Mouse (Mus musculus): Measurements from ENCODE around the gene Hs3st3a1. TPM values are rescaled to one million over a fixed set of nuclear protein-coding genes. Genes with fewer than 3 reads are reported as not detected.

Gene Hs3st3a1
- polyA plus RNA-seq, 1 experiment from 2014 or later, result 3.0 TPM

DNA sequence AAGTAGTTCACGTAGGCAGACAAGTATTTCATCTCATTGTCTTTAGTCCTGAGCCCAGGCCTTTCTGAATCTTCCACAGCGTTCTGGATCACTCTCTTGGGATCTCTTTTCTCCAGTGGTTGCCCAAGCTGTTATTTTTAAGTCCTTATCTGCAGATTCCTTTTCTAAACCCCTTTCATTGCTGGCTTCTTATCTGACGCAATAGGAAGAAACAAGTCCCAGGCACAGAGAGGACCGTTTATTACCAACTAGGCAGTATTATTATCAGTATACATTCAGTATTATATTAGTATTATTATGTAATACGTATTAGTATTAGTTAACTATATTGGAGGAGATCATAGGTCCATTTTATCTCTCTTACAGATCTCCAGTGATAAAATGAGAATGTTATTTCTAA, 78.3 kb downstream of the Hs3st3a1 start:
- Histone ChIP-seq H3K9me3 (replicated peaks; ENCODE audit: control insufficient read depth, low read length) (no peaks in the 10 kb centered on the region), H3K4me3 (ENCODE audit: low read depth, low read length) (no peak overlapping the region), H3K9ac (replicated peaks; ENCODE audit: low read length) (no peak overlapping the region), H3K4me2 (ENCODE audit: low read depth, low read length) (no peak overlapping the region), H3K36me3 (replicated peaks; ENCODE audit: control insufficient read depth, insufficient read depth, low read depth, low read length) (no peaks in the 10 kb centered on the region), H3K27me3 (ENCODE audit: control insufficient read depth, insufficient read depth, low read length) (no peaks in the 10 kb centered on the region), H3K4me1 (ENCODE audit: control insufficient read depth, insufficient read depth, low read length) (no peaks in the 10 kb centered on the region), H3K27ac (replicated peaks; ENCODE audit: low read depth, low read length) (no peak overlapping the region)
- WGBS, result 89% methylated on average over 5 of the region's 5 CpGs
- no peak for DNase-seq (ENCODE audit: low spot score)
- no peak for ATAC-seq (replicated peaks; ENCODE audit: insufficient number of reproducible peaks, low FRiP score, low TSS enrichment, low read depth)

DNA sequence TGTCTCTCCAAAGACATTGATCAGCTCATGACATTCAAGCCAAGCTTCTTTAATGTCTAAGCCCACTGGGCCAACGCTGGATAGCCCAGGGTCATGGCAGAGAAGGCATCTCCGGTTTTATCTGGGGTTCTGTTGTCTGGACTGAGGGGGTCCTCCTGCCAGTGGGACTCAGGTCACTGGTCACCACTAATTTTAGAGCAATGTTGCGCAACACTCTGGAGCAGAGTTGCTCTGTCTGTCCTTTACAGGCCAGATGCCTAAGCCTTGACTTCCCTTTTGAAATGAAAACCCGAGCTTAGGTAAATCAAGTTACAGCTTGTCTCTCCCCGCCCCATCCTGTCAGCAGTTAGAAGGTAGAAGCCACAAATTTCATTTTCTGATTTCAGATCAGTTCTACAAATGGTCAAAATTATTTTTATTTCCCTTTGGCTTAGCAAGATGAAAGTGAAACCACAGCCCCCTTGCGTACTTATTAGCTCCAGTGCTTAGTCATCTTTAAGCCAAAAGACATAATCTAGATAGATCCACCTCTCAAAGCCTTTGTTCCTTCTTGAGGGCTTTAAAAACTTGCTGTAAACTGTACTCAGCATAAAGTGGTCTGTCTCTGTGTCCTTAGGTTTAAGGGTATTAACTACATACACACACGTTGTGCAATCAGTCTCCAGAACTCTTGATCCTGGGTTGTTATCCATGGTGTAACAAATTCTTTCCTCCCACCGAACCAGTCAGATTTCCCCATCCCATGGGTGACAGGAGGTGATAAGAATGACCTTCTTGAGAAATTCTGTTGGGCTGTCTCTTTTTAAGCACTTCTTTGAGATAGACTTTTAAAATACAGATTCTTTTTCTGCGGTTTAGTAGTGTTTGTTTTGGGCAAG, 81.8 kb downstream of the Hs3st3a1 start:
- no peaks in the 10 kb centered on the region for H3K9me3 ChIP-seq (replicated peaks; ENCODE audit: control insufficient read depth, low read length)
- no peaks in the 10 kb centered on the region for H3K4me1 ChIP-seq (ENCODE audit: control insufficient read depth, insufficient read depth, low read length)
- H3K27me3 ChIP-seq (ENCODE audit: control insufficient read depth, insufficient read depth, low read length), result peaks cover 6% of the 10 kb centered on the region; the same call in 1 of the 2 replicates

DNA sequence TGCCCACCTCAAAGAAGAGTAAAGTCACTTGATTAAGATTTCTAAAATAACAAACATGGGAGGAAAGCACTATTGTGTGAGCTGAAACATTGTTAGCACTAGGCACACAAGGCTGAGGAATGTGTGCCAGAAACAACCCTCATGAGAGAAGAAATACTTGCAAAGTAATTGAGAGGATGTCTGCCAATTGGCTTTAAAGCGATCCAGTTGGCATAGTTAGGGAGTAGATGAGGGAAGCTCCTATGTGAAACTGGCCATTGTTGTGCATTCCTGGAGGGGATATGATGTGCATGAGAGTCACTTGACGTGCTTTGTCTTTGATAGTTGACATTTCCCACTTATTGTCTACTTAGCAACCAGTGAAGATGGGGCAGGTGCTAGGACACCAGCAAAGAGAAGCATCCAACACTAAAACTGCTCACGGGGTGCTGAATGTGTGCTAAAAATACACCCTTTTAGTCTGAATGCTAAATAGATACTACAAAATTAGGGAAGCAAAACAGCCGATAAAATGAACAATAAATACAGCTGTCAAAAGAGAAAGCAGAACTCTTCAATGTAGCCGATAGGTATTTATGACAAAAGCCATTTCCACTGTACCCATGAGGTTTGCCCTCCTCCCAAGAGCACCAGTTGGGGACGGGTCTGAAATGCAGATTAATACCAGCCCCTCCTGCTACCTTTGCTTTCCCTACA, 83.2 kb downstream of the Hs3st3a1 start:
- 80% methylated on average over 6 of the region's 6 CpGs for WGBS
- H3K4me2 ChIP-seq (ENCODE audit: low read depth, low read length), result no peak overlapping the region
- no peak for ATAC-seq (replicated peaks; ENCODE audit: insufficient number of reproducible peaks, low FRiP score, low TSS enrichment, low read depth)
- H3K27ac ChIP-seq (replicated peaks; ENCODE audit: low read depth, low read length), result no peak overlapping the region
- H3K9ac ChIP-seq (replicated peaks; ENCODE audit: low read length), result no peak overlapping the region
- H3K4me1 ChIP-seq (ENCODE audit: control insufficient read depth, insufficient read depth, low read length), result no peaks in the 10 kb centered on the region
- H3K9me3 ChIP-seq (replicated peaks; ENCODE audit: control insufficient read depth, low read length), result no peaks in the 10 kb centered on the region
- H3K4me3 ChIP-seq (ENCODE audit: low read depth, low read length), result no peak overlapping the region
- H3K36me3 ChIP-seq (replicated peaks; ENCODE audit: control insufficient read depth, insufficient read depth, low read depth, low read length), result no peaks in the 10 kb centered on the region
- no peak for DNase-seq (ENCODE audit: low spot score)
- H3K27me3 ChIP-seq (ENCODE audit: control insufficient read depth, insufficient read depth, low read length), result peaks cover 6% of the 10 kb centered on the region; the same call in 1 of the 2 replicates

More for the DNA sequence above, 81.8 kb downstream of the Hs3st3a1 start:
- 82% methylated on average over 9 of the region's 9 CpGs for WGBS
- Histone ChIP-seq H3K27ac (replicated peaks; ENCODE audit: low read depth, low read length) (no peak overlapping the region), H3K9ac (replicated peaks; ENCODE audit: low read length) (no peak overlapping the region), H3K36me3 (replicated peaks; ENCODE audit: control insufficient read depth, insufficient read depth, low read depth, low read length) (no peaks in the 10 kb centered on the region), H3K4me3 (ENCODE audit: low read depth, low read length) (no peak overlapping the region), H3K4me2 (ENCODE audit: low read depth, low read length) (no peak overlapping the region)
- DNase-seq (ENCODE audit: low spot score) (no peak), ATAC-seq (replicated peaks; ENCODE audit: insufficient number of reproducible peaks, low FRiP score, low TSS enrichment, low read depth) (no peak)

DNA sequence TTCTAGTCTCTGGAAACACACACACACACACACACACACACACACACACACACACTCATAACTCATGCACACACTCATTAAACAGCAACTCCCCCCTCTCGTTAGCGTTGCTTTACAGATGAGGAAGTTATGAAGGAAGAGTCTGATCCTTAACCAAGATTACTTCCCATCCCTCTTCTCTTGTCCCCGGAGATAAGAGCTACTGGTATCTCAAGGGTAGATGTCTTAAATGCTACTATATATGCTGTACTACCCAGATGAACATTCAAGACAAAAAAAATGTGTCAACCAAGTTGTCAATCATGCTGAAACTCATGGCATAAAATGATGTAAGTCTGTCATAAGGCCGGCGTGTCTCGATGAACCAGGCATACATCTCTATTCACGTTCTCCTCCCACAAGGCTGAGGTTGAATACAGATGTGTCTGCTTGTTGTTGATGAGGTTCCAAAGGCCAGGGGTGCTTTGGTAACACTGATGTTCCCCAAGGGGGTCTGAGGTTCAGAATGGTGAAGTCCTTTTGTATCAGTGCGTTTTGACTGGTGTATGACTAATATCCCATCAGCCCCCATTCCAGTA, 89.0 kb downstream of the Hs3st3a1 start:
- H3K4me3 ChIP-seq (ENCODE audit: low read depth, low read length), result no peak overlapping the region
- no peak overlapping the region for H3K27ac ChIP-seq (replicated peaks; ENCODE audit: low read depth, low read length)
- DNase-seq (ENCODE audit: low spot score) (no peak), ATAC-seq (replicated peaks; ENCODE audit: insufficient number of reproducible peaks, low FRiP score, low TSS enrichment, low read depth) (no peak)
- no peaks in the 10 kb centered on the region for H3K4me1 ChIP-seq (ENCODE audit: control insufficient read depth, insufficient read depth, low read length)
- H3K4me2 ChIP-seq (ENCODE audit: low read depth, low read length), result no peak overlapping the region
- no peaks in the 10 kb centered on the region for H3K36me3 ChIP-seq (replicated peaks; ENCODE audit: control insufficient read depth, insufficient read depth, low read depth, low read length)
- peaks cover 6% of the 10 kb centered on the region; the same call in 1 of the 2 replicates for H3K27me3 ChIP-seq (ENCODE audit: control insufficient read depth, insufficient read depth, low read length)
- H3K9me3 ChIP-seq (replicated peaks; ENCODE audit: control insufficient read depth, low read length), result no peaks in the 10 kb centered on the region
- WGBS, result 92% methylated on average over 8 of the region's 8 CpGs
- H3K9ac ChIP-seq (replicated peaks; ENCODE audit: low read length), result no peak overlapping the region

DNA sequence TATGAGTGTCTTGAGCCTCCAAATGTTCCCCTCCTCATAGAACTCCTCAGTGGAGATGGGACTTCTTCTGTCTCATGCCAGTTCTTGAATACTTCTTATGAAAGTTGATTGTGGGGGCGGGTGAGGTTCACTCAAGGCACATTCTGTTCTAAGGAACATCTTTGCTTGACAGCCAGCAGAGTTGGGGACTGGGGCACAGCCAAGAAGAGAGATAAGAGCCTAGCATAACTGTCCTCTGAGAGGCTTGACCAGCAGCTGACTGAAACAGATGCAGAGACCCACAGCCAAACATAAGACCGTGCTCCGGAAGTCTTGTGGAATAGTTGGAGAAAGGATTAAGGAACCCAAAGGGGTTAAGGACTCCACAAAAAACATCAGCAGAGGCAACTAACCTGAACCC, 102.1 kb downstream of the Hs3st3a1 start:
- ATAC-seq (replicated peaks; ENCODE audit: insufficient number of reproducible peaks, low FRiP score, low TSS enrichment, low read depth), result no peak
- 92% methylated on average over 3 of the region's 3 CpGs for WGBS
- no peaks in the 10 kb centered on the region for H3K27me3 ChIP-seq (ENCODE audit: control insufficient read depth, insufficient read depth, low read length)
- no peaks in the 10 kb centered on the region for H3K4me1 ChIP-seq (ENCODE audit: control insufficient read depth, insufficient read depth, low read length)
- H3K36me3 ChIP-seq (replicated peaks; ENCODE audit: control insufficient read depth, insufficient read depth, low read depth, low read length), result no peaks in the 10 kb centered on the region
- H3K27ac ChIP-seq (replicated peaks; ENCODE audit: low read depth, low read length), result no peak overlapping the region
- no peak for DNase-seq (ENCODE audit: low spot score)
- no peak overlapping the region for H3K4me2 ChIP-seq (ENCODE audit: low read depth, low read length)
- H3K9ac ChIP-seq (replicated peaks; ENCODE audit: low read length), result no peak overlapping the region
- no peaks in the 10 kb centered on the region for H3K9me3 ChIP-seq (replicated peaks; ENCODE audit: control insufficient read depth, low read length)
- no peak overlapping the region for H3K4me3 ChIP-seq (ENCODE audit: low read depth, low read length)

DNA sequence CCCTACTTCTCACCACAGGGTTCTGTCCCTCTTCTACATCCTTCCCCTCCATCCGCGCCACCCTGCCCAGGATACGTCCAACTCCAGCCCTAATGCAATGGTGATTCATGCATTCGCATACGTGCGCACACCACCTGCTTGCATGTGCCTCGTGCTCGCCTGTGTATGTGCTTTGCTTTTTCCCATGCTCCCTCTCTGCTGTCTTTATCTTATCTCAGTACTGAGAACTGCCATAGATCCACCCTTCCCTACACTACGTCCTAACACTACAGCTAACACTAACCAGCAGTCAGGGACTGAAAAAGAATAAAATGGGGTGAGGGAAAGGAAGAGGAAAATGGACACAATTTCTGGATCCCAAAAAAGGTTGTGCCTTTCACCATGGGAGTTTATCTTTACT, 106.7 kb downstream of the Hs3st3a1 start:
- Histone ChIP-seq H3K36me3 (replicated peaks; ENCODE audit: control insufficient read depth, insufficient read depth, low read depth, low read length) (no peaks in the 10 kb centered on the region), H3K4me1 (ENCODE audit: control insufficient read depth, insufficient read depth, low read length) (no peaks in the 10 kb centered on the region), H3K9me3 (replicated peaks; ENCODE audit: control insufficient read depth, low read length) (no peaks in the 10 kb centered on the region), H3K9ac (replicated peaks; ENCODE audit: low read length) (no peak overlapping the region), H3K4me2 (ENCODE audit: low read depth, low read length) (no peak overlapping the region), H3K27ac (replicated peaks; ENCODE audit: low read depth, low read length) (no peak overlapping the region), H3K27me3 (ENCODE audit: control insufficient read depth, insufficient read depth, low read length) (no peaks in the 10 kb centered on the region), H3K4me3 (ENCODE audit: low read depth, low read length) (no peak overlapping the region)
- DNase-seq (ENCODE audit: low spot score) (no peak), ATAC-seq (replicated peaks; ENCODE audit: insufficient number of reproducible peaks, low FRiP score, low TSS enrichment, low read depth) (no peak)
- WGBS, result 92% methylated on average over 9 of the region's 9 CpGs

DNA sequence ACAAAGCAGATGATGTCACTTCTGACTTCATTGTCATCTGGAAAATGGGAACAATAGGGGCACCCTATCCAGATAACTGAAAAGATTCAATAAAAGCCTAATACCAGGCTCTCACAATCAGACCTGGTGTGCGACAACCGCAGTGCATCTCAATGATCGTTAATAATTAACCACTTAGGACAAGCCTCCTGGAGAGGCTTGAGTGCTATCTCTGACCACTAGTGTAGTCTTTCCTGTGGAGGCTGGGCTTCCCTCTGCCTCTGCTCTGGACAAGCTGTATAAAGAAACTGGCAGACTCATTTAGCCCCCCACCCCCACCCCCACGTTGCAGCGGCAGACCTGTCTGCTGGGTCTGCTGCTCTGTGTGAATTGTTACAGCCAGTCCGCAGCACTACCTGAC, 107.2 kb downstream of the Hs3st3a1 start:
- no peak for ATAC-seq (replicated peaks; ENCODE audit: insufficient number of reproducible peaks, low FRiP score, low TSS enrichment, low read depth)

DNA sequence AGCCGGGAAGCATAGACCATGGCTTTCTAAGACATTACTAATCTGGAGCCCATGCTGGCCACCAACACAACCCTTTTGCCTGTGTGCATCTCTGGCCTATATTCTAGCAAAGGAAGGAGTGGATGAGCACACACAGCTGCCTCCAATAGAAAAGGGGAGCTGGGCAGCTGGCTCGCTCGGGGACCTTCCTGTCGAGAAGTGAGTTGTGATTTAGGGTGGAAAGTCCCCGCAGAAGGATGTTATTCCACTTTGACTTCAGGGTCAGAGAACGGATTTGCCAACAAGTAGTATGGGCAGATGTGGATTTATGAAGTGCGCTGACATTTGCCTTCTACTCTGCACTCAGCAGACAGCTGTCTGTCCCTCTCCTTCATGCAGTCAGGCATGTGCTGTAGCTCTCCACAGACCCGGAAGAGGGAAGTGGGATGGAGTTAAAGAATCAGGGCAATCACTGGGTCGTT, 108.1 kb downstream of the Hs3st3a1 start:
- no peaks in the 10 kb centered on the region for H3K27me3 ChIP-seq (ENCODE audit: control insufficient read depth, insufficient read depth, low read length)
- H3K9ac ChIP-seq (replicated peaks; ENCODE audit: low read length), result no peak overlapping the region
- no peak overlapping the region for H3K27ac ChIP-seq (replicated peaks; ENCODE audit: low read depth, low read length)
- ATAC-seq (replicated peaks; ENCODE audit: insufficient number of reproducible peaks, low FRiP score, low TSS enrichment, low read depth) (no peak), DNase-seq (ENCODE audit: low spot score) (no peak)
- H3K4me3 ChIP-seq (ENCODE audit: low read depth, low read length), result no peak overlapping the region
- no peaks in the 10 kb centered on the region for H3K9me3 ChIP-seq (replicated peaks; ENCODE audit: control insufficient read depth, low read length)
- no peak overlapping the region for H3K4me2 ChIP-seq (ENCODE audit: low read depth, low read length)
- H3K4me1 ChIP-seq (ENCODE audit: control insufficient read depth, insufficient read depth, low read length), result no peaks in the 10 kb centered on the region
- no peaks in the 10 kb centered on the region for H3K36me3 ChIP-seq (replicated peaks; ENCODE audit: control insufficient read depth, insufficient read depth, low read depth, low read length)
- WGBS, result 46% methylated on average over 9 of the region's 9 CpGs

More for the DNA sequence above, 107.2 kb downstream of the Hs3st3a1 start:
- no peak for DNase-seq (ENCODE audit: low spot score)
- Histone ChIP-seq H3K4me3 (ENCODE audit: low read depth, low read length) (no peak overlapping the region), H3K27ac (replicated peaks; ENCODE audit: low read depth, low read length) (no peak overlapping the region), H3K27me3 (ENCODE audit: control insufficient read depth, insufficient read depth, low read length) (no peaks in the 10 kb centered on the region), H3K4me1 (ENCODE audit: control insufficient read depth, insufficient read depth, low read length) (no peaks in the 10 kb centered on the region), H3K9ac (replicated peaks; ENCODE audit: low read length) (no peak overlapping the region), H3K4me2 (ENCODE audit: low read depth, low read length) (no peak overlapping the region), H3K36me3 (replicated peaks; ENCODE audit: control insufficient read depth, insufficient read depth, low read depth, low read length) (no peaks in the 10 kb centered on the region), H3K9me3 (replicated peaks; ENCODE audit: control insufficient read depth, low read length) (no peaks in the 10 kb centered on the region)
- 47% methylated on average over 6 of the region's 6 CpGs for WGBS
